Mouse (Mus musculus): Measurements from ENCODE around the gene Ncapg2. TPM values are rescaled to one million over a fixed set of nuclear protein-coding genes. Genes with fewer than 3 reads are reported as not detected.

The Ncapg2 gene
- polyA plus RNA-seq, 1 experiment from 2014 or later: 57.7 TPM

- DNase-seq (no peak), ATAC-seq (ENCODE audit: insufficient read depth) (no peak)
- Histone ChIP-seq H3K9ac (no peak overlapping the region), H3K4me1 (ENCODE audit: insufficient read depth) (no peaks in the 10 kb centered on the region), H3K9me3 (ENCODE audit: low read depth, low read length) (no peaks in the 10 kb centered on the region), H3K27me3 (ENCODE audit: insufficient read depth, low read length) (no peaks in the 10 kb centered on the region), H3K4me3 (ENCODE audit: low read depth, low read length) (no peak overlapping the region), H3K4me2 (no peak overlapping the region), H3K36me3 (ENCODE audit: insufficient read depth) (no peaks in the 10 kb centered on the region), H3K27ac (ENCODE audit: low read depth) (no peak overlapping the region)
- WGBS: 83% methylated on average over 2 of the region's 2 CpGs
- no peak for TF ChIP-seq CTCF (IDR thresholded peaks at IDR 0.05; ENCODE audit: low read depth)
Measured at GRCm38 (mm10) chr12:116473264-116473663, 68.1 kb downstream of the Ncapg2 start.

GRCm38 (mm10) chr12:116473761-116474160 is 68.6 kb downstream of the Ncapg2 start:
- no peak overlapping the region for H3K27ac ChIP-seq (ENCODE audit: low read depth)
- DNase-seq: no peak
- no peak overlapping the region for H3K9ac ChIP-seq
- no peaks in the 10 kb centered on the region for H3K9me3 ChIP-seq (ENCODE audit: low read depth, low read length)
- H3K36me3 ChIP-seq (ENCODE audit: insufficient read depth): no peaks in the 10 kb centered on the region
- ATAC-seq (ENCODE audit: insufficient read depth): no peak
- no peaks in the 10 kb centered on the region for H3K27me3 ChIP-seq (ENCODE audit: insufficient read depth, low read length)
- no peak overlapping the region for H3K4me3 ChIP-seq (ENCODE audit: low read depth, low read length)
- no peak for TF ChIP-seq CTCF (IDR thresholded peaks at IDR 0.05; ENCODE audit: low read depth)
- H3K4me1 ChIP-seq (ENCODE audit: insufficient read depth): no peaks in the 10 kb centered on the region
- no peak overlapping the region for H3K4me2 ChIP-seq

GRCm38 (mm10) chr12:116474676-116475075 is 69.5 kb downstream of the Ncapg2 start:
- H3K27ac ChIP-seq (ENCODE audit: low read depth): no peak overlapping the region
- H3K4me3 ChIP-seq (ENCODE audit: low read depth, low read length): no peak overlapping the region
- no peaks in the 10 kb centered on the region for H3K36me3 ChIP-seq (ENCODE audit: insufficient read depth)
- H3K9me3 ChIP-seq (ENCODE audit: low read depth, low read length): no peaks in the 10 kb centered on the region
- ATAC-seq (ENCODE audit: insufficient read depth) (no peak), DNase-seq (no peak)
- H3K9ac ChIP-seq: no peak overlapping the region
- no peak for TF ChIP-seq CTCF (IDR thresholded peaks at IDR 0.05; ENCODE audit: low read depth)
- H3K4me1 ChIP-seq (ENCODE audit: insufficient read depth): no peaks in the 10 kb centered on the region
- H3K4me2 ChIP-seq: no peak overlapping the region
- no peaks in the 10 kb centered on the region for H3K27me3 ChIP-seq (ENCODE audit: insufficient read depth, low read length)
- 60% methylated on average over 3 of the region's 3 CpGs for WGBS

GRCm38 (mm10) chr12:116478771-116479170 is 73.6 kb downstream of the Ncapg2 start:
- Histone ChIP-seq H3K9me3 (ENCODE audit: low read depth, low read length) (no peaks in the 10 kb centered on the region), H3K9ac (no peak overlapping the region), H3K27ac (ENCODE audit: low read depth) (no peak overlapping the region), H3K36me3 (ENCODE audit: insufficient read depth) (no peaks in the 10 kb centered on the region), H3K4me2 (no peak overlapping the region), H3K4me3 (ENCODE audit: low read depth, low read length) (no peak overlapping the region), H3K27me3 (ENCODE audit: insufficient read depth, low read length) (no peaks in the 10 kb centered on the region), H3K4me1 (ENCODE audit: insufficient read depth) (no peaks in the 10 kb centered on the region)
- no peak for ATAC-seq (ENCODE audit: insufficient read depth)
- 65% methylated on average over 1 of the region's 1 CpGs for WGBS
- DNase-seq: no peak
- TF ChIP-seq CTCF (IDR thresholded peaks at IDR 0.05; ENCODE audit: low read depth): no peak

GRCm38 (mm10) chr12:116481921-116482320 is 76.7 kb downstream of the Ncapg2 start:
- Histone ChIP-seq H3K9me3 (ENCODE audit: low read depth, low read length) (no peaks in the 10 kb centered on the region), H3K27ac (ENCODE audit: low read depth) (no peak overlapping the region), H3K36me3 (ENCODE audit: insufficient read depth) (no peaks in the 10 kb centered on the region), H3K4me3 (ENCODE audit: low read depth, low read length) (no peak overlapping the region), H3K27me3 (ENCODE audit: insufficient read depth, low read length) (peaks cover 12% of the 10 kb centered on the region), H3K9ac (no peak overlapping the region), H3K4me1 (ENCODE audit: insufficient read depth) (no peaks in the 10 kb centered on the region; the same call in 1 of the 2 replicates), H3K4me2 (no peak overlapping the region)
- ATAC-seq (ENCODE audit: insufficient read depth) (no peak), DNase-seq (no peak)
- TF ChIP-seq CTCF (IDR thresholded peaks at IDR 0.05; ENCODE audit: low read depth): no peak
- 56% methylated on average over 1 of the region's 1 CpGs for WGBS

- DNase-seq (no peak), ATAC-seq (ENCODE audit: insufficient read depth) (no peak)
- no peak for TF ChIP-seq CTCF (IDR thresholded peaks at IDR 0.05; ENCODE audit: low read depth)
- 11% methylated on average over 2 of the region's 2 CpGs for WGBS
- Histone ChIP-seq H3K9me3 (ENCODE audit: low read depth, low read length) (no peaks in the 10 kb centered on the region), H3K36me3 (ENCODE audit: insufficient read depth) (no peaks in the 10 kb centered on the region), H3K4me2 (no peak overlapping the region), H3K4me1 (ENCODE audit: insufficient read depth) (no peaks in the 10 kb centered on the region; the same call in 1 of the 2 replicates), H3K27me3 (ENCODE audit: insufficient read depth, low read length) (peaks cover 12% of the 10 kb centered on the region), H3K4me3 (ENCODE audit: low read depth, low read length) (no peak overlapping the region), H3K9ac (no peak overlapping the region), H3K27ac (ENCODE audit: low read depth) (no peak overlapping the region)
Measured at GRCm38 (mm10) chr12:116483581-116483980, 78.4 kb downstream of the Ncapg2 start.

- Histone ChIP-seq H3K9me3 (ENCODE audit: low read depth, low read length) (no peaks in the 10 kb centered on the region), H3K4me1 (ENCODE audit: insufficient read depth) (no peaks in the 10 kb centered on the region; the same call in 1 of the 2 replicates), H3K9ac (no peak overlapping the region), H3K27me3 (ENCODE audit: insufficient read depth, low read length) (peaks cover 12% of the 10 kb centered on the region), H3K27ac (ENCODE audit: low read depth) (no peak overlapping the region), H3K4me2 (peak overlapping the region; percentile 89), H3K36me3 (ENCODE audit: insufficient read depth) (no peaks in the 10 kb centered on the region), H3K4me3 (ENCODE audit: low read depth, low read length) (no peak overlapping the region)
- no peak for DNase-seq
- 71% methylated on average over 8 of the region's 8 CpGs for WGBS
- ATAC-seq (ENCODE audit: insufficient read depth): no peak
- TF ChIP-seq CTCF (IDR thresholded peaks at IDR 0.05; ENCODE audit: low read depth): no peak
Measured at GRCm38 (mm10) chr12:116484991-116485390, 79.8 kb downstream of the Ncapg2 start.

All from lung, embryonic 14.5 days (tissue).